Mouse (Mus musculus): ENCODE results near the gene 2300002M23Rik. TPM values are rescaled to one million over a fixed set of nuclear protein-coding genes. Genes with fewer than 3 reads are reported as not detected.
A peak's percentile ranks its signal among the peaks of the same experiment; 100 is the strongest.

The 2300002M23Rik gene
- polyA plus RNA-seq, 1 experiment from 2014 or later, result not detected

- no peaks in the 10 kb centered on the region for H3K9me3 ChIP-seq (ENCODE audit: low read length)
- no peak overlapping the region for H3K9ac ChIP-seq (replicated peaks; ENCODE audit: low read length)
- H3K27ac ChIP-seq (ENCODE audit: low read length), result no peak overlapping the region
- peaks cover 26% of the 10 kb centered on the region for H3K27me3 ChIP-seq (ENCODE audit: insufficient read depth, low read length)
- H3K36me3 ChIP-seq (ENCODE audit: insufficient read depth, low read length), result no peaks in the 10 kb centered on the region
- ATAC-seq (ENCODE audit: low FRiP score, low TSS enrichment), result no peak
- no peak overlapping the region for H3K4me3 ChIP-seq (ENCODE audit: low read length)
- no peak overlapping the region for H3K4me2 ChIP-seq (replicated peaks; ENCODE audit: low read depth, low read length)
- 96% methylated on average over 7 of the region's 7 CpGs for WGBS
- peaks cover 8% of the 10 kb centered on the region; the same call in 1 of the 2 replicates for H3K4me1 ChIP-seq (ENCODE audit: insufficient read depth, low read length)
Measured at GRCm38 (mm10) chr17:35571477-35571876, 4.2 kb downstream of the 2300002M23Rik start.

- Histone ChIP-seq H3K36me3 (ENCODE audit: insufficient read depth, low read length) (no peaks in the 10 kb centered on the region), H3K4me1 (ENCODE audit: insufficient read depth, low read length) (no peaks in the 10 kb centered on the region), H3K9ac (replicated peaks; ENCODE audit: low read length) (no peak overlapping the region), H3K27ac (ENCODE audit: low read length) (no peak overlapping the region), H3K9me3 (ENCODE audit: low read length) (no peaks in the 10 kb centered on the region), H3K27me3 (ENCODE audit: insufficient read depth, low read length) (no peaks in the 10 kb centered on the region), H3K4me2 (replicated peaks; ENCODE audit: low read depth, low read length) (no peak overlapping the region), H3K4me3 (ENCODE audit: low read length) (no peak overlapping the region)
- no peak for ATAC-seq (ENCODE audit: low FRiP score, low TSS enrichment)
- WGBS, result 14% methylated on average over 6 of the region's 6 CpGs
Measured at GRCm38 (mm10) chr17:35578211-35578610, 11.0 kb downstream of the 2300002M23Rik start.

GRCm38 (mm10) chr17:35582900-35583299 lies 15.7 kb downstream of the 2300002M23Rik start:
- no peak for ATAC-seq (ENCODE audit: low FRiP score, low TSS enrichment)
- Histone ChIP-seq H3K36me3 (ENCODE audit: insufficient read depth, low read length) (no peaks in the 10 kb centered on the region), H3K9me3 (ENCODE audit: low read length) (no peaks in the 10 kb centered on the region; the same call in 1 of the 2 replicates), H3K4me2 (replicated peaks; ENCODE audit: low read depth, low read length) (no peak overlapping the region), H3K9ac (replicated peaks; ENCODE audit: low read length) (no peak overlapping the region), H3K4me3 (ENCODE audit: low read length) (no peak overlapping the region), H3K27ac (ENCODE audit: low read length) (no peak overlapping the region), H3K27me3 (ENCODE audit: insufficient read depth, low read length) (no peaks in the 10 kb centered on the region), H3K4me1 (ENCODE audit: insufficient read depth, low read length) (no peaks in the 10 kb centered on the region)
- 100% methylated on average over 1 of the region's 1 CpGs for WGBS

GRCm38 (mm10) chr17:35584330-35584937 lies 17.2 kb downstream of the 2300002M23Rik start:
- Histone ChIP-seq H3K9me3 (ENCODE audit: low read length) (no peaks in the 10 kb centered on the region; the same call in 1 of the 2 replicates), H3K9ac (replicated peaks; ENCODE audit: low read length) (no peak overlapping the region), H3K4me1 (ENCODE audit: insufficient read depth, low read length) (no peaks in the 10 kb centered on the region), H3K4me3 (ENCODE audit: low read length) (no peak overlapping the region), H3K4me2 (replicated peaks; ENCODE audit: low read depth, low read length) (peak overlapping the region; percentile 29; the same call in 1 of the 2 replicates), H3K36me3 (ENCODE audit: insufficient read depth, low read length) (no peaks in the 10 kb centered on the region), H3K27ac (ENCODE audit: low read length) (no peak overlapping the region), H3K27me3 (ENCODE audit: insufficient read depth, low read length) (no peaks in the 10 kb centered on the region)
- WGBS, result 19% methylated on average over 16 of the region's 16 CpGs
- ATAC-seq (ENCODE audit: low FRiP score, low TSS enrichment), result 0 out of 2 replicates have a peak, but pooled peaks have one; percentile 9

- Histone ChIP-seq H3K27ac (ENCODE audit: low read length) (no peak overlapping the region), H3K4me3 (ENCODE audit: low read length) (no peak overlapping the region), H3K27me3 (ENCODE audit: insufficient read depth, low read length) (no peaks in the 10 kb centered on the region), H3K36me3 (ENCODE audit: insufficient read depth, low read length) (no peaks in the 10 kb centered on the region), H3K4me2 (replicated peaks; ENCODE audit: low read depth, low read length) (no peak overlapping the region), H3K9me3 (ENCODE audit: low read length) (no peaks in the 10 kb centered on the region; the same call in 1 of the 2 replicates), H3K4me1 (ENCODE audit: insufficient read depth, low read length) (peaks cover 5% of the 10 kb centered on the region; the same call in 1 of the 2 replicates), H3K9ac (replicated peaks; ENCODE audit: low read length) (no peak overlapping the region)
- ATAC-seq (ENCODE audit: low FRiP score, low TSS enrichment), result no peak
- WGBS, result 74% methylated on average over 1 of the region's 1 CpGs
Measured at GRCm38 (mm10) chr17:35587291-35587690, 20.0 kb downstream of the 2300002M23Rik start.

- no peaks in the 10 kb centered on the region; the same call in 1 of the 2 replicates for H3K9me3 ChIP-seq (ENCODE audit: low read length)
- 43% methylated on average over 4 of the region's 4 CpGs for WGBS
Measured at GRCm38 (mm10) chr17:35588387-35588786, 21.1 kb downstream of the 2300002M23Rik start.

GRCm38 (mm10) chr17:35590410-35591218 lies 23.4 kb downstream of the 2300002M23Rik start:
- ATAC-seq (ENCODE audit: low FRiP score, low TSS enrichment), result peak; percentile 70
- peaks cover 5% of the 10 kb centered on the region; the same call in 1 of the 2 replicates for H3K4me1 ChIP-seq (ENCODE audit: insufficient read depth, low read length)
- H3K27me3 ChIP-seq (ENCODE audit: insufficient read depth, low read length), result no peaks in the 10 kb centered on the region
- H3K4me2 ChIP-seq (replicated peaks; ENCODE audit: low read depth, low read length), result peak overlapping the region; percentile 30
- 30% methylated on average over 21 of the region's 21 CpGs for WGBS
- no peaks in the 10 kb centered on the region for H3K36me3 ChIP-seq (ENCODE audit: insufficient read depth, low read length)
- H3K4me3 ChIP-seq (ENCODE audit: low read length), result no peak overlapping the region
- H3K27ac ChIP-seq (ENCODE audit: low read length), result no peak overlapping the region
- no peaks in the 10 kb centered on the region; the same call in 1 of the 2 replicates for H3K9me3 ChIP-seq (ENCODE audit: low read length)
- no peak overlapping the region for H3K9ac ChIP-seq (replicated peaks; ENCODE audit: low read length)

More at GRCm38 (mm10) chr17:35588387-35588786, 21.1 kb downstream of the 2300002M23Rik start:
- H3K4me2 ChIP-seq (replicated peaks; ENCODE audit: low read depth, low read length), result no peak overlapping the region
- H3K27me3 ChIP-seq (ENCODE audit: insufficient read depth, low read length), result no peaks in the 10 kb centered on the region
- H3K4me1 ChIP-seq (ENCODE audit: insufficient read depth, low read length), result peaks cover 5% of the 10 kb centered on the region; the same call in 1 of the 2 replicates
- H3K9ac ChIP-seq (replicated peaks; ENCODE audit: low read length), result no peak overlapping the region
- H3K27ac ChIP-seq (ENCODE audit: low read length), result no peak overlapping the region
- no peak for ATAC-seq (ENCODE audit: low FRiP score, low TSS enrichment)
- no peaks in the 10 kb centered on the region for H3K36me3 ChIP-seq (ENCODE audit: insufficient read depth, low read length)
- H3K4me3 ChIP-seq (ENCODE audit: low read length), result no peak overlapping the region

GRCm38 (mm10) chr17:35591219-35591578 lies 23.9 kb downstream of the 2300002M23Rik start:
- WGBS, result 92% methylated on average over 7 of the region's 7 CpGs
- no peak for ATAC-seq (ENCODE audit: low FRiP score, low TSS enrichment)

GRCm38 (mm10) chr17:35591731-35592130 lies 24.5 kb downstream of the 2300002M23Rik start:
- Histone ChIP-seq H3K4me1 (ENCODE audit: insufficient read depth, low read length) (peaks cover 5% of the 10 kb centered on the region; the same call in 1 of the 2 replicates), H3K36me3 (ENCODE audit: insufficient read depth, low read length) (no peaks in the 10 kb centered on the region), H3K27ac (ENCODE audit: low read length) (no peak overlapping the region), H3K9me3 (ENCODE audit: low read length) (no peaks in the 10 kb centered on the region; the same call in 1 of the 2 replicates), H3K27me3 (ENCODE audit: insufficient read depth, low read length) (no peaks in the 10 kb centered on the region), H3K4me2 (replicated peaks; ENCODE audit: low read depth, low read length) (no peak overlapping the region), H3K9ac (replicated peaks; ENCODE audit: low read length) (no peak overlapping the region), H3K4me3 (ENCODE audit: low read length) (no peak overlapping the region)
- ATAC-seq (ENCODE audit: low FRiP score, low TSS enrichment), result no peak
- WGBS, result 85% methylated on average over 15 of the region's 15 CpGs

More at GRCm38 (mm10) chr17:35591219-35591578, 23.9 kb downstream of the 2300002M23Rik start:
- H3K4me1 ChIP-seq (ENCODE audit: insufficient read depth, low read length), result peaks cover 5% of the 10 kb centered on the region; the same call in 1 of the 2 replicates
- no peak overlapping the region for H3K4me2 ChIP-seq (replicated peaks; ENCODE audit: low read depth, low read length)
- H3K36me3 ChIP-seq (ENCODE audit: insufficient read depth, low read length), result no peaks in the 10 kb centered on the region
- no peak overlapping the region for H3K4me3 ChIP-seq (ENCODE audit: low read length)
- H3K27me3 ChIP-seq (ENCODE audit: insufficient read depth, low read length), result no peaks in the 10 kb centered on the region
- H3K9me3 ChIP-seq (ENCODE audit: low read length), result no peaks in the 10 kb centered on the region; the same call in 1 of the 2 replicates
- H3K27ac ChIP-seq (ENCODE audit: low read length), result no peak overlapping the region
- no peak overlapping the region for H3K9ac ChIP-seq (replicated peaks; ENCODE audit: low read length)
